Mouse (Mus musculus): Measurements from ENCODE around the gene Ndufv1. TPM values are rescaled to one million over a fixed set of nuclear protein-coding genes. Genes with fewer than 3 reads are reported as not detected.
"Not testable (repeated sequence)": the region's sequence is repeated elsewhere in the genome, so short reads cannot be mapped to it uniquely, and the experiment has no call there.

Ndufv1 gene
- polyA plus RNA-seq, 1 experiment from 2014 or later, result 188 TPM

- H3K4me3 ChIP-seq (ENCODE audit: low read depth, low read length), result no peak overlapping the region
- H3K4me2 ChIP-seq (ENCODE audit: low read depth, low read length), result no peak overlapping the region
- 73% methylated on average over 11 of the region's 11 CpGs for WGBS
- no peaks in the 10 kb centered on the region for H3K9me3 ChIP-seq (ENCODE audit: control insufficient read depth, low read length)
- no peak overlapping the region for H3K9ac ChIP-seq (ENCODE audit: low read depth, low read length)
- no peaks in the 10 kb centered on the region for H3K36me3 ChIP-seq (ENCODE audit: control insufficient read depth, insufficient read depth, low read length)
- ATAC-seq (ENCODE audit: low read depth) (no peak), DNase-seq (ENCODE audit: low spot score) (no peak)
- H3K4me1 ChIP-seq (ENCODE audit: control insufficient read depth, insufficient read depth, low read length), result no peaks in the 10 kb centered on the region
- H3K27ac ChIP-seq (replicated peaks; ENCODE audit: low read depth, low read length), result no peak overlapping the region
- H3K27me3 ChIP-seq (replicated peaks; ENCODE audit: control insufficient read depth, insufficient read depth, low read length), result no peaks in the 10 kb centered on the region
These were observed 46.1 kb downstream of the Ndufv1 start for GRCm38 (mm10) chr19:3966330-3967075.

DNA sequence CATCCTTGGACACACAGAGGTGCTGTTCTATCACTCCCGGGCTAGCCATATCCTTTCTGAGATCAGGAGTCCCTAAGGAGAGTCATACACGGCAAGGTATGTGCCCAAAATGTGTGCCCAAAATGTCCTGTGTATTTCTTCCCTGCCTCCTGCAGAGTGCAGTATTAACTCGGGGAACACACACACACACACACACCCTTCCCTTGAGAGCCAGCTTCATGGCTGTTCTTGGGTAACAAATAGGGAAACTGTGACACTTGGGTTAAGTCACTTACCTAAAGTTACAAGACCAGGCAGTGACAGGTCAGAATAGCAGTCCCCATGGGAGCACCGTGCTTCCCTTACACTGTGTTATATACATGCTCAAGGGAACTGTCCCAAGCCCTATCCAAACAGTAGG lies 48.6 kb downstream of the Ndufv1 start:
- H3K9ac ChIP-seq (ENCODE audit: low read depth, low read length), result no peak overlapping the region
- WGBS, result 64% methylated on average over 4 of the region's 4 CpGs
- ATAC-seq (ENCODE audit: low read depth), result no peak

DNA sequence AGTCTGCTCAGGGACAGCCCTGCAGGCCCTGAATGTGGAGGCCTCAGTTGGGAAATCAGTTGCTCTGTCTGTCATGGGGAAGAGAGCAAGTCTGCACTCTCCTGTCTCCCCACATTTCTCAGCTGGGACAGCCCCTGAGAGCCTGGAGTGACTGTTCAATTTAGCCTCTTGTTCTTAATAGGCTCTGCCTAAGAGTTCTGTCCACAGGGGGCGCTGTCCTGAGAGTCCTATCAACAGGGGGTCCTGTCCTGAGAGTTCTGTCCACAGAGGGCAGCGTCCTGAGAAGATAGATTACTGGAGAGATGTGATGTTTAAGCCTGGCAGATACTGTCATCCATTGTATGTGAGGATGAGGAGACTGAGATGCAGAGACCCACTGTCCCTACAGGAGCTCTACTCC lies 50.1 kb downstream of the Ndufv1 start:
- no peaks in the 10 kb centered on the region for H3K27me3 ChIP-seq (replicated peaks; ENCODE audit: control insufficient read depth, insufficient read depth, low read length)
- H3K4me1 ChIP-seq (ENCODE audit: control insufficient read depth, insufficient read depth, low read length), result no peaks in the 10 kb centered on the region
- no peak for ATAC-seq (ENCODE audit: low read depth)
- no peak overlapping the region for H3K9ac ChIP-seq (ENCODE audit: low read depth, low read length)
- no peak overlapping the region for H3K4me3 ChIP-seq (ENCODE audit: low read depth, low read length)
- no peak for DNase-seq (ENCODE audit: low spot score)
- H3K9me3 ChIP-seq (ENCODE audit: control insufficient read depth, low read length), result no peaks in the 10 kb centered on the region
- H3K36me3 ChIP-seq (ENCODE audit: control insufficient read depth, insufficient read depth, low read length), result no peaks in the 10 kb centered on the region
- H3K27ac ChIP-seq (replicated peaks; ENCODE audit: low read depth, low read length), result no peak overlapping the region
- WGBS, result 7% methylated on average over 2 of the region's 2 CpGs
- H3K4me2 ChIP-seq (ENCODE audit: low read depth, low read length), result no peak overlapping the region

More for the DNA sequence above, 48.6 kb downstream of the Ndufv1 start:
- DNase-seq (ENCODE audit: low spot score), result no peak
- Histone ChIP-seq H3K27ac (replicated peaks; ENCODE audit: low read depth, low read length) (no peak overlapping the region), H3K4me3 (ENCODE audit: low read depth, low read length) (no peak overlapping the region), H3K4me1 (ENCODE audit: control insufficient read depth, insufficient read depth, low read length) (no peaks in the 10 kb centered on the region), H3K9me3 (ENCODE audit: control insufficient read depth, low read length) (no peaks in the 10 kb centered on the region), H3K27me3 (replicated peaks; ENCODE audit: control insufficient read depth, insufficient read depth, low read length) (no peaks in the 10 kb centered on the region), H3K4me2 (ENCODE audit: low read depth, low read length) (no peak overlapping the region), H3K36me3 (ENCODE audit: control insufficient read depth, insufficient read depth, low read length) (no peaks in the 10 kb centered on the region)

DNA sequence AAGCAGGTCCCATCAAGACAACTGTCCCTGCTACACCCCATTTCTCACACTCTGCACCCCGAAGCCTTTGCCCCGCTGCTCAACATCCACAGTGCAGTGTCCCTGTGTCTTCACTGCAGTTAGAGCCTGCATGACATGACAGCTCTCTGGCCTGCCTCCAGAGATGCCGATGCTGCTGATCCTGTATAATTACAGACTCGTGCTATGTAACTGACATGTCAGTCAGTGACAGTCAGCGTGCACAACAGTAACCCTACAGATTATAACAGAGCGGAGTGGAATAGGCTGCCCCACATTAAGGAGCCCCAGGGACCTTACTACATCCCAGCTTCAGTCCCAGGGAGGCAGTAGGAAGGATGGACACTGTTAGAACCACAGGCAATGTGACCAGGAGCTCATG lies 50.8 kb downstream of the Ndufv1 start:
- not testable (repeated sequence) for DNase-seq (ENCODE audit: low spot score); H3K36me3 ChIP-seq (ENCODE audit: control insufficient read depth, insufficient read depth, low read length); H3K9me3 ChIP-seq (ENCODE audit: control insufficient read depth, low read length); H3K4me2 ChIP-seq (ENCODE audit: low read depth, low read length); ATAC-seq (ENCODE audit: low read depth); H3K4me1 ChIP-seq (ENCODE audit: control insufficient read depth, insufficient read depth, low read length); H3K27me3 ChIP-seq (replicated peaks; ENCODE audit: control insufficient read depth, insufficient read depth, low read length); H3K9ac ChIP-seq (ENCODE audit: low read depth, low read length); H3K27ac ChIP-seq (replicated peaks; ENCODE audit: low read depth, low read length); H3K4me3 ChIP-seq (ENCODE audit: low read depth, low read length)
- whole genome bisulfite sequencing, result 60% methylated on average over 5 of the region's 6 CpGs

DNA sequence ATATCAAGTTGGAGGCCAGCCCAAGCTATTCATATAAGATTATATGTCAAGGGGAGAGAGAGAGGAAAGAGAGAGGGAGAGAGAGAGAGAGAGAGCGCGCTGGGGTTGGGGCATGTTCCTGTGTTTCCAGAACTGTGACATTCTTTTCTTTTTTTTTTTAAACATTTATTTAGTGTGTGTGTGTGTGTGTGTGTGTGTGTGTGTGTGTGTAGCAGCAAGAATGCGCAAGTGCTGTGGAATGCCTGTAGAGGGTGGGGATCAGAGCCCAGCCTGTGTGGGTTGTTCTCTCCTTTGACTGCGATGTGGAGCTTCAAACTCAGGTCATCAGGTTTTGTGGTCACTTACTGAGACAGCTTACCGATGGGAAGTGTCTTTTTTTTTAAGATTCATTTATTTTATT lies 52.4 kb downstream of the Ndufv1 start:
- Histone ChIP-seq H3K4me1 (ENCODE audit: control insufficient read depth, insufficient read depth, low read length) (no peaks in the 10 kb centered on the region), H3K36me3 (ENCODE audit: control insufficient read depth, insufficient read depth, low read length) (no peaks in the 10 kb centered on the region), H3K27ac (replicated peaks; ENCODE audit: low read depth, low read length) (no peak overlapping the region), H3K9me3 (ENCODE audit: control insufficient read depth, low read length) (no peaks in the 10 kb centered on the region), H3K27me3 (replicated peaks; ENCODE audit: control insufficient read depth, insufficient read depth, low read length) (no peaks in the 10 kb centered on the region), H3K9ac (ENCODE audit: low read depth, low read length) (no peak overlapping the region), H3K4me2 (ENCODE audit: low read depth, low read length) (no peak overlapping the region), H3K4me3 (ENCODE audit: low read depth, low read length) (no peak overlapping the region)
- DNase-seq (ENCODE audit: low spot score), result no peak
- no peak for ATAC-seq (ENCODE audit: low read depth)
- WGBS, result 67% methylated on average over 5 of the region's 5 CpGs

GRCm38 (mm10) chr19:3959030-3959429 lies 53.6 kb downstream of the Ndufv1 start:
- no peak for ATAC-seq (ENCODE audit: low read depth)
- no peaks in the 10 kb centered on the region for H3K36me3 ChIP-seq (ENCODE audit: control insufficient read depth, insufficient read depth, low read length)
- no peak overlapping the region for H3K9ac ChIP-seq (ENCODE audit: low read depth, low read length)
- no peak overlapping the region for H3K4me2 ChIP-seq (ENCODE audit: low read depth, low read length)
- H3K4me3 ChIP-seq (ENCODE audit: low read depth, low read length), result no peak overlapping the region
- no peak for DNase-seq (ENCODE audit: low spot score)
- H3K4me1 ChIP-seq (ENCODE audit: control insufficient read depth, insufficient read depth, low read length), result no peaks in the 10 kb centered on the region
- H3K27me3 ChIP-seq (replicated peaks; ENCODE audit: control insufficient read depth, insufficient read depth, low read length), result no peaks in the 10 kb centered on the region
- no peak overlapping the region for H3K27ac ChIP-seq (replicated peaks; ENCODE audit: low read depth, low read length)
- no peaks in the 10 kb centered on the region for H3K9me3 ChIP-seq (ENCODE audit: control insufficient read depth, low read length)

GRCm38 (mm10) chr19:3958470-3958869 lies 54.1 kb downstream of the Ndufv1 start, which contains the start of gene Aldh3b3:
Gene Aldh3b3, plus strand, starts transcription at chr19:3958645.
- H3K36me3 ChIP-seq (ENCODE audit: control insufficient read depth, insufficient read depth, low read length), result no peaks in the 10 kb centered on the region
- WGBS, result 61% methylated on average over 4 of the region's 4 CpGs
- no peaks in the 10 kb centered on the region for H3K4me1 ChIP-seq (ENCODE audit: control insufficient read depth, insufficient read depth, low read length)
- no peak within 1 kb of the TSS for H3K4me2 ChIP-seq (ENCODE audit: low read depth, low read length)
- no peaks in the 10 kb centered on the region for H3K9me3 ChIP-seq (ENCODE audit: control insufficient read depth, low read length)
- no peaks in the 10 kb centered on the region for H3K27me3 ChIP-seq (replicated peaks; ENCODE audit: control insufficient read depth, insufficient read depth, low read length)
- H3K9ac ChIP-seq (ENCODE audit: low read depth, low read length), result no peak within 1 kb of the TSS
- no peak for DNase-seq (ENCODE audit: low spot score)
- no peak for ATAC-seq (ENCODE audit: low read depth)
- no peak within 1 kb of the TSS for H3K4me3 ChIP-seq (ENCODE audit: low read depth, low read length)
- H3K27ac ChIP-seq (replicated peaks; ENCODE audit: low read depth, low read length), result no peak within 1 kb of the TSS

Other genes with a start within 250 kb of the Ndufv1 start
- 25.6 and 26.3 TPM in 2 replicates for gene Kmt5b, start 245.4 kb downstream of the Ndufv1 start, polyA plus RNA-seq (2014; fragmentation: Nextera tagmentation; extraction: Ambion mirVana)
- gene Chka, start 161.0 kb downstream of the Ndufv1 start, polyA plus RNA-seq (2014; fragmentation: Nextera tagmentation; extraction: Ambion mirVana), result 31.3 and 32.9 TPM in 2 replicates
- 33.6 and 36.5 TPM in 2 replicates for gene Tcirg1, start 105.7 kb downstream of the Ndufv1 start, polyA plus RNA-seq (2014; fragmentation: Nextera tagmentation; extraction: Ambion mirVana)
- 297 and 302 TPM in 2 replicates for gene Ndufs8, start 100.0 kb downstream of the Ndufv1 start, polyA plus RNA-seq (2014; fragmentation: Nextera tagmentation; extraction: Ambion mirVana)
- 4.6 and 4.8 TPM in 2 replicates for gene Aldh3b1, start 83.0 kb downstream of the Ndufv1 start, polyA plus RNA-seq (2014; fragmentation: Nextera tagmentation; extraction: Ambion mirVana)
- 21.3 and 24.5 TPM in 2 replicates for gene Unc93b1, start 77.6 kb downstream of the Ndufv1 start, polyA plus RNA-seq (2014; fragmentation: Nextera tagmentation; extraction: Ambion mirVana)
- 0.18 and 0.24 TPM in 2 replicates for gene Aldh3b3, start 54.2 kb downstream of the Ndufv1 start, polyA plus RNA-seq (2014; fragmentation: Nextera tagmentation; extraction: Ambion mirVana)
- gene Aldh3b2, start 40.5 kb downstream of the Ndufv1 start, polyA plus RNA-seq (2014; fragmentation: Nextera tagmentation; extraction: Ambion mirVana), result 9.2 and 11.8 TPM in 2 replicates
- 8.2 and 8.5 TPM in 2 replicates for gene Acy3, start 26.2 kb downstream of the Ndufv1 start, polyA plus RNA-seq (2014; fragmentation: Nextera tagmentation; extraction: Ambion mirVana)
- 0.10 TPM in 1 of 2 replicates, not detected in the other for gene Tbx10, start 20.1 kb downstream of the Ndufv1 start, polyA plus RNA-seq (2014; fragmentation: Nextera tagmentation; extraction: Ambion mirVana)
- 25.8 and 29.5 TPM in 2 replicates for gene Nudt8, start 12.2 kb downstream of the Ndufv1 start, polyA plus RNA-seq (2014; fragmentation: Nextera tagmentation; extraction: Ambion mirVana)
- 1.4 and 1.6 TPM in 2 replicates for gene Gm49405, start 12.2 kb downstream of the Ndufv1 start, polyA plus RNA-seq (2014; fragmentation: Nextera tagmentation; extraction: Ambion mirVana)
- gene Doc2g, start 9.5 kb downstream of the Ndufv1 start, polyA plus RNA-seq (2014; fragmentation: Nextera tagmentation; extraction: Ambion mirVana), result 2.5 and 3.4 TPM in 2 replicates
- gene Gstp1, start 25.2 kb upstream of the Ndufv1 start, polyA plus RNA-seq (2014; fragmentation: Nextera tagmentation; extraction: Ambion mirVana), result 483 and 496 TPM in 2 replicates
- 1.2 and 4.5 TPM in 2 replicates for gene Gstp2, start 33.2 kb upstream of the Ndufv1 start, polyA plus RNA-seq (2014; fragmentation: Nextera tagmentation; extraction: Ambion mirVana)
- 0.35 TPM in 1 of 2 replicates, not detected in the other for gene Gstp3, start 46.8 kb upstream of the Ndufv1 start, polyA plus RNA-seq (2014; fragmentation: Nextera tagmentation; extraction: Ambion mirVana)
- not detected in 2 replicates for gene Cabp2, start 68.8 kb upstream of the Ndufv1 start, polyA plus RNA-seq (2014; fragmentation: Nextera tagmentation; extraction: Ambion mirVana)
- gene Cdk2ap2, start 84.4 kb upstream of the Ndufv1 start, polyA plus RNA-seq (2014; fragmentation: Nextera tagmentation; extraction: Ambion mirVana), result 66.1 and 68.6 TPM in 2 replicates
- gene Pitpnm1, start 87.2 kb upstream of the Ndufv1 start, polyA plus RNA-seq (2014; fragmentation: Nextera tagmentation; extraction: Ambion mirVana), result 5.6 and 6.6 TPM in 2 replicates
- gene Aip, start 113.1 kb upstream of the Ndufv1 start, polyA plus RNA-seq (2014; fragmentation: Nextera tagmentation; extraction: Ambion mirVana), result 81.9 and 88.6 TPM in 2 replicates
- gene Gpr152, start 127.0 kb upstream of the Ndufv1 start, polyA plus RNA-seq (2014; fragmentation: Nextera tagmentation; extraction: Ambion mirVana), result 0.08 TPM in 1 of 2 replicates, not detected in the other
- gene Cabp4, start 131.2 kb upstream of the Ndufv1 start, polyA plus RNA-seq (2014; fragmentation: Nextera tagmentation; extraction: Ambion mirVana), result 0.12 TPM in 1 of 2 replicates, not detected in the other
- gene Coro1b, start 135.8 kb upstream of the Ndufv1 start, polyA plus RNA-seq (2014; fragmentation: Nextera tagmentation; extraction: Ambion mirVana), result 139 and 162 TPM in 2 replicates
- 5.1 and 6.7 TPM in 2 replicates for gene Ptprcap, start 140.8 kb upstream of the Ndufv1 start, polyA plus RNA-seq (2014; fragmentation: Nextera tagmentation; extraction: Ambion mirVana)
- 34.1 and 43.2 TPM in 2 replicates for gene Rps6kb2, start 150.5 kb upstream of the Ndufv1 start, polyA plus RNA-seq (2014; fragmentation: Nextera tagmentation; extraction: Ambion mirVana)
- gene Carns1, start 162.7 kb upstream of the Ndufv1 start, polyA plus RNA-seq (2014; fragmentation: Nextera tagmentation; extraction: Ambion mirVana), result 4.3 and 5.3 TPM in 2 replicates
- gene Tbc1d10c, start 178.5 kb upstream of the Ndufv1 start, polyA plus RNA-seq (2014; fragmentation: Nextera tagmentation; extraction: Ambion mirVana), result 3.6 and 3.8 TPM in 2 replicates
- 744 and 800 TPM in 2 replicates for gene Ppp1ca, start 179.3 kb upstream of the Ndufv1 start, polyA plus RNA-seq (2014; fragmentation: Nextera tagmentation; extraction: Ambion mirVana)
- gene Rad9a, start 188.9 kb upstream of the Ndufv1 start, polyA plus RNA-seq (2014; fragmentation: Nextera tagmentation; extraction: Ambion mirVana), result 28.9 and 32.4 TPM in 2 replicates
- gene Clcf1, start 201.4 kb upstream of the Ndufv1 start, polyA plus RNA-seq (2014; fragmentation: Nextera tagmentation; extraction: Ambion mirVana), result 6.0 and 6.3 TPM in 2 replicates
- gene AC109138.7, start 201.6 kb upstream of the Ndufv1 start, polyA plus RNA-seq (2014; fragmentation: Nextera tagmentation; extraction: Ambion mirVana), result not detected in 2 replicates
- 28.1 and 31.3 TPM in 2 replicates for gene Pold4, start 219.1 kb upstream of the Ndufv1 start, polyA plus RNA-seq (2014; fragmentation: Nextera tagmentation; extraction: Ambion mirVana)